Mouse (Mus musculus): ENCODE measurements at regions not wholly inside any gene's neighbourhood (a gene's known extent, or its start where the extent isn't known, plus 50 kb on each side); places are given as distances from the start of the nearest gene placed in this dataset.
A peak's percentile ranks its signal among the peaks of the same experiment; 100 is the strongest.

GRCm38 (mm10) chr1:165086131-165086530 lies 74.4 kb downstream of the Tbx19 start:
- no peak for DNase-seq

GRCm38 (mm10) chr1:165084753-165085152 lies 75.8 kb downstream of the Tbx19 start:
- no peak for DNase-seq

GRCm38 (mm10) chr1:165084179-165084578 lies 76.4 kb downstream of the Tbx19 start:
- no peak for DNase-seq

- DNase-seq, result no peak
Measured at GRCm38 (mm10) chr1:165080351-165080750, 80.2 kb downstream of the Tbx19 start.

GRCm38 (mm10) chr1:165077313-165077712 lies 83.3 kb downstream of the Tbx19 start:
- DNase-seq, result no peak

GRCm38 (mm10) chr1:165075301-165076082 lies 85.1 kb downstream of the Tbx19 start:
- DNase-seq, result no peak

GRCm38 (mm10) chr1:165071831-165072491 lies 88.6 kb downstream of the Tbx19 start:
- DNase-seq, result no peak

GRCm38 (mm10) chr1:165064981-165065380 lies 95.6 kb downstream of the Tbx19 start:
- no peak for DNase-seq

GRCm38 (mm10) chr1:165062813-165063492 lies 97.6 kb downstream of the Tbx19 start:
- no peak for DNase-seq

GRCm38 (mm10) chr1:165061420-165061819 lies 99.2 kb downstream of the Tbx19 start:
- no peak for DNase-seq

- no peak for DNase-seq
Measured at GRCm38 (mm10) chr1:165054245-165054644, 106.3 kb downstream of the Tbx19 start.

GRCm38 (mm10) chr1:165051294-165051693 lies 109.3 kb downstream of the Tbx19 start:
- DNase-seq, result no peak

GRCm38 (mm10) chr1:165050176-165050575 lies 110.4 kb downstream of the Tbx19 start:
- no peak for DNase-seq

- no peak for DNase-seq
Measured at GRCm38 (mm10) chr1:165046637-165047036, 111.3 kb upstream of the Xcl1 start.

GRCm38 (mm10) chr1:165046056-165046455 lies 110.7 kb upstream of the Xcl1 start:
- no peak for DNase-seq

- DNase-seq, result no peak
Measured at GRCm38 (mm10) chr1:165043361-165043760, 108.0 kb upstream of the Xcl1 start.

- DNase-seq, result no peak
Measured at GRCm38 (mm10) chr1:165042105-165042504, 106.8 kb upstream of the Xcl1 start.

- no peak for DNase-seq
Measured at GRCm38 (mm10) chr1:165036631-165037030, 101.3 kb upstream of the Xcl1 start.

- peak in 1 of 2 experiments; percentile 11 for DNase-seq
Measured at GRCm38 (mm10) chr1:165035618-165036017, 100.3 kb upstream of the Xcl1 start.

- DNase-seq, result no peak
Measured at GRCm38 (mm10) chr1:165020960-165021563, 85.7 kb upstream of the Xcl1 start.

- no peak for DNase-seq
Measured at GRCm38 (mm10) chr1:165018692-165019309, 83.5 kb upstream of the Xcl1 start.

GRCm38 (mm10) chr1:165018236-165018635 lies 82.9 kb upstream of the Xcl1 start:
- DNase-seq, result no peak

GRCm38 (mm10) chr1:165017793-165018192 lies 82.5 kb upstream of the Xcl1 start:
- DNase-seq, result no peak

Measured in spleen, adult 18-20 months (tissue).